Mouse (Mus musculus): ENCODE data around the gene Dmrtc1c1. TPM values are rescaled to one million over a fixed set of nuclear protein-coding genes. Genes with fewer than 3 reads are reported as not detected.
"Not testable (repeated sequence)": the region's sequence is repeated elsewhere in the genome, so short reads cannot be mapped to it uniquely, and the experiment has no call there.

Gene Dmrtc1c1
- not detected in 2 replicates for polyA plus RNA-seq (2014; fragmentation: Nextera tagmentation; extraction: Ambion mirVana)

DNA sequence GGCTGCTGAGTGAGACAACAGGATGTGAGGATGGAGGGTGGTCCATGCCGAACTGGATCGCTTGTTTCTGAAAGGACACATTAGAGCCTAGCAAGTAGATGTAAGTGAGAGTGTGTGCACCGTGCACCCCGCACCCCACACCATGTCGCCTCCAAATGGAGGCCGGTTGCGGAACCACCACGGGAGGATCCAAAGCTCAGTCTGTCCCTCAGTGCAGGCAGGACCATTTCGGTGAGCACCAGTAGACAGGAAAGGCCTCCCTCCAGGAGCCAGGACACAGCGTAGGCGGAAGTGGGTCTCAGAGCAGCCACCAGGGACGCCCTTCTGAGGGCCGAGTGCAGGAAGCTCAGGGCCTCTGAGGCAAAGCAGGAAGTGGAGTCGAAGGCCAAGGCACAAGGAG lies at the start of gene Dmrtc1c1:
Gene Dmrtc1c1, plus strand, starts transcription at position 301 of the 400 bp plus-strand sequence.
- not testable (repeated sequence) for H3K9me3 ChIP-seq (ENCODE audit: control insufficient read depth, low read length); H3K4me1 ChIP-seq (replicated peaks; ENCODE audit: control insufficient read depth, insufficient read depth, low read length); H3K9ac ChIP-seq (ENCODE audit: low read length); H3K27ac ChIP-seq (ENCODE audit: low read depth, low read length); H3K4me2 ChIP-seq (ENCODE audit: low read depth, low read length, severe bottlenecking); H3K27me3 ChIP-seq (ENCODE audit: control insufficient read depth, insufficient read depth, low read length); H3K36me3 ChIP-seq (ENCODE audit: control insufficient read depth, insufficient read depth, low read length); ATAC-seq (replicated peaks; ENCODE audit: low FRiP score); DNase-seq (ENCODE audit: low spot score); H3K4me3 ChIP-seq (ENCODE audit: low read depth, low read length)
- no CpG with 5 or more reads among the region's 14 CpGs for WGBS

DNA sequence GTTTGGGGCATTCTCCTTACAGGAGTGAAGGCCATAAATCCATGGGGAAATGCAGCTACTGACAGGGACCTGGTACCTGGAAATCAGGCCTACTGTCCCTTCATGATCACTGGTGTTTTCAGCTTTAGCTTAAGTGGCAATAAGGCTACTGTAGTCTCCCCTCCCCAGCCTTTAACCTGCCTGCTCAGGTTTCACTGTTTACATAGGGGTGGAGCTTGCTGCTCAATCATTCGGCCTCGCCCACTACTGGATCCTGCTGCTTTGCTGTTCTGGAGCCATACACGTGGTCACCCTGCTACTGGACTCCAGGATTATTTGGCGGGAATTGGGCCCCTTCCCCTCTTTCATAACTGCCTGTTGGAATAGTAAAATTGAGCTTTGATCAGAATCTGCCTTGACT lies 36.9 kb upstream of the Dmrtc1c1 start:
- Histone ChIP-seq H3K4me2 (ENCODE audit: low read depth, low read length, severe bottlenecking) (no peak overlapping the region), H3K9me3 (ENCODE audit: control insufficient read depth, low read length) (no peaks in the 10 kb centered on the region), H3K4me1 (replicated peaks; ENCODE audit: control insufficient read depth, insufficient read depth, low read length) (no peaks in the 10 kb centered on the region), H3K9ac (ENCODE audit: low read length) (no peak overlapping the region), H3K27ac (ENCODE audit: low read depth, low read length) (no peak overlapping the region), H3K36me3 (ENCODE audit: control insufficient read depth, insufficient read depth, low read length) (no peaks in the 10 kb centered on the region), H3K4me3 (ENCODE audit: low read depth, low read length) (no peak overlapping the region), H3K27me3 (ENCODE audit: control insufficient read depth, insufficient read depth, low read length) (no peaks in the 10 kb centered on the region)
- no peak for ATAC-seq (replicated peaks; ENCODE audit: low FRiP score)
- DNase-seq (ENCODE audit: low spot score) = no peak
- 61% methylated on average over 4 of the region's 4 CpGs for WGBS

DNA sequence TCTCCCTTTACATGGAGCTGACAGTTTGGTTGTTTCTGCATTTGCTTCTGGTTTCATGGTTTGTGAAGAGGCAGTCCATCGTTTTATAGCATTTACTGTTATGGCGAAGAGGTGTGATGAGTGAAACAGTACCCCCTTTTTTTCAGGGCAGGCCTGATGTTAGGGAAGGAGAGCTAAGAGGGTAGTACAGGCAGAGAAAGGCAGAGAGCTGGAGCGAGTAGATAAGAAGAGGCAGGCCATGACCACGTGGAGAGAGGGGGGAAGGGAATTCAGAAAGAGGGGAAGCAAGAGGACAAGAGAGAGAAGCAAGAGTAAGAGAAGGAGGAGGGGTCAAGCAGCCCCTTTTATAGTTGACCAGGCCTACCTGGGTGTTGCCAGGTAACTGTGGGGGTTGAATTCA lies 9.5 kb downstream of the Dmrtc1c1 start:
- H3K27me3 ChIP-seq (ENCODE audit: control insufficient read depth, insufficient read depth, low read length) = peaks cover 4% of the 10 kb centered on the region; the same call in 1 of the 2 replicates
- WGBS = 66% methylated on average over 4 of the region's 4 CpGs

DNA sequence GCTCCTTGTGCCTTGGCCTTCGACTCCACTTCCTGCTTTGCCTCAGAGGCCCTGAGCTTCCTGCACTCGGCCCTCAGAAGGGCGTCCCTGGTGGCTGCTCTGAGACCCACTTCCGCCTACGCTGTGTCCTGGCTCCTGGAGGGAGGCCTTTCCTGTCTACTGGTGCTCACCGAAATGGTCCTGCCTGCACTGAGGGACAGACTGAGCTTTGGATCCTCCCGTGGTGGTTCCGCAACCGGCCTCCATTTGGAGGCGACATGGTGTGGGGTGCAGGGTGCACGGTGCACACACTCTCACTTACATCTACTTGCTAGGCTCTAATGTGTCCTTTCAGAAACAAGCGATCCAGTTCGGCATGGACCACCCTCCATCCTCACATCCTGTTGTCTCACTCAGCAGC lies 51.8 kb downstream of the Dmrtc1c1 start, which contains the start of gene Dmrtc1c2:
Gene Dmrtc1c2, minus strand, starts transcription at position 101 of the 400 bp plus-strand sequence.
- DNase-seq (ENCODE audit: low spot score); H3K4me1 ChIP-seq (replicated peaks; ENCODE audit: control insufficient read depth, insufficient read depth, low read length); H3K4me3 ChIP-seq (ENCODE audit: low read depth, low read length); H3K9ac ChIP-seq (ENCODE audit: low read length); H3K4me2 ChIP-seq (ENCODE audit: low read depth, low read length, severe bottlenecking); H3K27ac ChIP-seq (ENCODE audit: low read depth, low read length); ATAC-seq (replicated peaks; ENCODE audit: low FRiP score); H3K27me3 ChIP-seq (ENCODE audit: control insufficient read depth, insufficient read depth, low read length); H3K9me3 ChIP-seq (ENCODE audit: control insufficient read depth, low read length); H3K36me3 ChIP-seq (ENCODE audit: control insufficient read depth, insufficient read depth, low read length): not testable (repeated sequence)
- 50% methylated on average over 1 of the region's 13 CpGs for WGBS

More for the DNA sequence above, 9.5 kb downstream of the Dmrtc1c1 start:
- Histone ChIP-seq H3K4me2 (ENCODE audit: low read depth, low read length, severe bottlenecking) (no peak overlapping the region), H3K27ac (ENCODE audit: low read depth, low read length) (no peak overlapping the region), H3K4me3 (ENCODE audit: low read depth, low read length) (no peak overlapping the region), H3K9ac (ENCODE audit: low read length) (no peak overlapping the region), H3K9me3 (ENCODE audit: control insufficient read depth, low read length) (no peaks in the 10 kb centered on the region), H3K4me1 (replicated peaks; ENCODE audit: control insufficient read depth, insufficient read depth, low read length) (no peaks in the 10 kb centered on the region), H3K36me3 (ENCODE audit: control insufficient read depth, insufficient read depth, low read length) (no peaks in the 10 kb centered on the region)
- no peak for DNase-seq (ENCODE audit: low spot score)
- no peak for ATAC-seq (replicated peaks; ENCODE audit: low FRiP score)

Other genes starting within 250 kb of the Dmrtc1c1 start
- gene Phka1, start 158.7 kb upstream of the Dmrtc1c1 start, polyA plus RNA-seq (2014; fragmentation: Nextera tagmentation; extraction: Ambion mirVana) = 7.5 and 8.0 TPM in 2 replicates
- not detected in 2 replicates for gene Gm3880, start 116.0 kb upstream of the Dmrtc1c1 start, polyA plus RNA-seq (2014; fragmentation: Nextera tagmentation; extraction: Ambion mirVana)
- not detected in 2 replicates for gene Gm9112, start 95.3 kb upstream of the Dmrtc1c1 start, polyA plus RNA-seq (2014; fragmentation: Nextera tagmentation; extraction: Ambion mirVana)
- not detected in 2 replicates for gene Dmrtc1b, start 95.1 kb upstream of the Dmrtc1c1 start, polyA plus RNA-seq (2014; fragmentation: Nextera tagmentation; extraction: Ambion mirVana)
- gene Dmrtc1c2, start 51.7 kb downstream of the Dmrtc1c1 start, polyA plus RNA-seq (2014; fragmentation: Nextera tagmentation; extraction: Ambion mirVana) = not detected in 2 replicates
- not detected in 2 replicates for gene 1700031F05Rik, start 65.0 kb downstream of the Dmrtc1c1 start, polyA plus RNA-seq (2014; fragmentation: Nextera tagmentation; extraction: Ambion mirVana)
- gene Dmrtc1a, start 105.7 kb downstream of the Dmrtc1c1 start, polyA plus RNA-seq (2014; fragmentation: Nextera tagmentation; extraction: Ambion mirVana) = 0.32 and 0.40 TPM in 2 replicates
- not detected in 2 replicates for gene 1700011M02Rik, start 105.9 kb downstream of the Dmrtc1c1 start, polyA plus RNA-seq (2014; fragmentation: Nextera tagmentation; extraction: Ambion mirVana)
- not detected in 2 replicates for gene 1700018G05Rik, start 125.4 kb downstream of the Dmrtc1c1 start, polyA plus RNA-seq (2014; fragmentation: Nextera tagmentation; extraction: Ambion mirVana)